Mouse (Mus musculus): ENCODE measurements at regions not wholly inside any gene's neighbourhood (a gene's known extent, or its start where the extent isn't known, plus 50 kb on each side); places are given as distances from the start of the nearest gene placed in this dataset.
A peak's percentile ranks its signal among the peaks of the same experiment; 100 is the strongest.

GRCm38 (mm10) chrX:72761511-72761910 is 63.5 kb upstream of the Gabrq start:
- peak; percentile 73 for DNase-seq (ENCODE audit: low spot score)
